Mouse (Mus musculus) embryonic facial prominence, embryonic 12.5 days (tissue): ENCODE results near the gene C530008M17Rik. TPM values are rescaled to one million over a fixed set of nuclear protein-coding genes. Genes with fewer than 3 reads are reported as not detected.

ENCODE experiments used
- ATAC-seq: fragments of 200-750 bp; cut with Nextera tagmentation; 2 replicates; pipeline ENCODE4 v1.8.0; 2017; ENCODE audit not compliant: insufficient number of reproducible peaks, insufficient read depth, low FRiP score, low TSS enrichment
- H3K27ac ChIP-seq: fragments of 300-500 bp; sonication (generic); 2 replicates; pipeline ENCODE4 v1.5.1; 2016; ENCODE audit warnings: mild to moderate bottlenecking
- H3K27me3 ChIP-seq: fragments of 300-500 bp; sonication (generic); 2 replicates; pipeline ENCODE4 v1.6.1; 2016; ENCODE audit warnings: mild to moderate bottlenecking, moderate library complexity
- H3K36me3 ChIP-seq: fragments of 300-500 bp; sonication (generic); 2 replicates; pipeline ENCODE4 v1.6.1; 2016; ENCODE audit warnings: mild to moderate bottlenecking
- H3K4me1 ChIP-seq: fragments of 300-500 bp; sonication (generic); 2 replicates; pipeline ENCODE4 v1.6.1; 2016
- H3K4me2 ChIP-seq: fragments of 300-500 bp; sonication (generic); replicated peaks from 2 replicates; pipeline ENCODE4 v1.6.1; 2016; ENCODE audit warnings: mild to moderate bottlenecking, moderate library complexity
- H3K4me3 ChIP-seq: fragments of 300-500 bp; sonication (generic); 2 replicates; pipeline ENCODE4 v1.5.1; 2016; ENCODE audit warnings: mild to moderate bottlenecking
- H3K9ac ChIP-seq: fragments of 300-500 bp; sonication (generic); 2 replicates; pipeline ENCODE4 v1.6.1; 2016; ENCODE audit warnings: mild to moderate bottlenecking, moderate library complexity
- H3K9me3 ChIP-seq: fragments of 300-500 bp; sonication (generic); 2 replicates; pipeline ENCODE4 v1.6.1; 2016; ENCODE audit warnings: mild to moderate bottlenecking, moderate library complexity
- WGBS: fragments of 180-500 bp; shearing (Covaris S2); methylation state at CpG from one replicate; pipeline ENCODE4 v1.1.7; 2016; 5-methylcytosine and 5-hydroxymethylcytosine counted together
- polyA plus RNA-seq: library from polyadenylated mRNA; unstranded; fragments of >200 nt; fragmentation: Nextera tagmentation; extraction: Ambion mirVana; gene quantifications from 2 replicates; pipeline ENCODE4 v1.2.1, GENCODE M21; 2016

The C530008M17Rik gene
- polyA plus RNA-seq, 1 experiment from 2014 or later, result 28.0 TPM

- WGBS, result 92% methylated on average over 15 of the region's 15 CpGs
These were observed 161.4 kb downstream of the C530008M17Rik start for GRCm38 (mm10) chr5:76817678-76818077.

GRCm38 (mm10) chr5:76818807-76819206, 162.5 kb downstream of the C530008M17Rik start:
- Histone ChIP-seq H3K4me3 (no peak overlapping the region), H3K27me3 (no peaks in the 10 kb centered on the region), H3K9me3 (no peaks in the 10 kb centered on the region), H3K4me2 (no peak overlapping the region), H3K27ac (no peak overlapping the region), H3K4me1 (no peaks in the 10 kb centered on the region), H3K36me3 (0 out of 2 replicates have a peak, but pooled peaks cover 5% of the 10 kb centered on the region), H3K9ac (no peak overlapping the region)
- no peak for ATAC-seq
- WGBS, result 82% methylated on average over 6 of the region's 6 CpGs

More at GRCm38 (mm10) chr5:76817678-76818077, 161.4 kb downstream of the C530008M17Rik start:
- H3K4me2 ChIP-seq, result no peak overlapping the region
- no peak overlapping the region for H3K9ac ChIP-seq
- H3K4me3 ChIP-seq, result no peak overlapping the region
- no peaks in the 10 kb centered on the region for H3K27me3 ChIP-seq
- H3K9me3 ChIP-seq, result no peaks in the 10 kb centered on the region
- H3K4me1 ChIP-seq, result no peaks in the 10 kb centered on the region
- no peak for ATAC-seq
- 0 out of 2 replicates have a peak, but pooled peaks cover 5% of the 10 kb centered on the region for H3K36me3 ChIP-seq
- no peak overlapping the region for H3K27ac ChIP-seq

- H3K4me1 ChIP-seq, result no peaks in the 10 kb centered on the region
- H3K4me2 ChIP-seq, result no peak overlapping the region
- no peaks in the 10 kb centered on the region for H3K9me3 ChIP-seq
- H3K27me3 ChIP-seq, result no peaks in the 10 kb centered on the region
- no peak overlapping the region for H3K4me3 ChIP-seq
- ATAC-seq, result no peak
- H3K36me3 ChIP-seq, result peaks cover 11% of the 10 kb centered on the region; the same call in 1 of the 2 replicates
- H3K27ac ChIP-seq, result no peak overlapping the region
- WGBS, result 86% methylated on average over 15 of the region's 15 CpGs
- H3K9ac ChIP-seq, result no peak overlapping the region
These were observed 165.8 kb downstream of the C530008M17Rik start for GRCm38 (mm10) chr5:76822097-76822496.

GRCm38 (mm10) chr5:76828527-76829240, 172.4 kb downstream of the C530008M17Rik start:
- H3K9ac ChIP-seq, result no peak overlapping the region
- peaks cover 10% of the 10 kb centered on the region; the same call in 1 of the 2 replicates for H3K36me3 ChIP-seq
- peaks cover 6% of the 10 kb centered on the region; the same call in 1 of the 2 replicates for H3K4me1 ChIP-seq
- WGBS, result 68% methylated on average over 7 of the region's 7 CpGs
- H3K4me2 ChIP-seq, result no peak overlapping the region
- H3K27me3 ChIP-seq, result no peaks in the 10 kb centered on the region
- H3K4me3 ChIP-seq, result no peak overlapping the region
- ATAC-seq, result no peak
- no peaks in the 10 kb centered on the region for H3K9me3 ChIP-seq
- H3K27ac ChIP-seq, result no peak overlapping the region

GRCm38 (mm10) chr5:76832529-76833210, 176.4 kb downstream of the C530008M17Rik start:
- H3K4me2 ChIP-seq, result no peak overlapping the region
- H3K27me3 ChIP-seq, result no peaks in the 10 kb centered on the region
- H3K27ac ChIP-seq, result peak overlapping the region; percentile 25; the same call in 1 of the 2 replicates
- 0 out of 2 replicates have a peak, but pooled peaks cover 4% of the 10 kb centered on the region for H3K36me3 ChIP-seq
- no peaks in the 10 kb centered on the region for H3K9me3 ChIP-seq
- 71% methylated on average over 17 of the region's 17 CpGs for WGBS
- no peak for ATAC-seq
- H3K9ac ChIP-seq, result no peak overlapping the region
- no peak overlapping the region for H3K4me3 ChIP-seq
- peaks cover 6% of the 10 kb centered on the region; the same call in 1 of the 2 replicates for H3K4me1 ChIP-seq

GRCm38 (mm10) chr5:76837018-76837417, 180.7 kb downstream of the C530008M17Rik start:
- 51% methylated on average over 5 of the region's 5 CpGs for WGBS
- Histone ChIP-seq H3K4me1 (peaks cover 6% of the 10 kb centered on the region; the same call in 1 of the 2 replicates), H3K4me2 (no peak overlapping the region), H3K27me3 (no peaks in the 10 kb centered on the region), H3K36me3 (no peaks in the 10 kb centered on the region), H3K27ac (no peak overlapping the region), H3K9ac (no peak overlapping the region), H3K4me3 (no peak overlapping the region), H3K9me3 (no peaks in the 10 kb centered on the region)
- ATAC-seq, result no peak

GRCm38 (mm10) chr5:76839786-76840185, 183.5 kb downstream of the C530008M17Rik start:
- Histone ChIP-seq H3K4me2 (no peak overlapping the region), H3K36me3 (no peaks in the 10 kb centered on the region), H3K9ac (no peak overlapping the region), H3K27me3 (no peaks in the 10 kb centered on the region), H3K27ac (no peak overlapping the region), H3K4me3 (no peak overlapping the region), H3K9me3 (no peaks in the 10 kb centered on the region), H3K4me1 (no peaks in the 10 kb centered on the region)
- 84% methylated on average over 6 of the region's 6 CpGs for WGBS
- ATAC-seq, result no peak

GRCm38 (mm10) chr5:76841859-76842258, 185.5 kb downstream of the C530008M17Rik start:
- H3K4me3 ChIP-seq, result no peak overlapping the region
- H3K27me3 ChIP-seq, result no peaks in the 10 kb centered on the region
- no peak overlapping the region for H3K9ac ChIP-seq
- H3K4me1 ChIP-seq, result no peaks in the 10 kb centered on the region
- 88% methylated on average over 2 of the region's 2 CpGs for WGBS
- no peaks in the 10 kb centered on the region for H3K36me3 ChIP-seq
- H3K9me3 ChIP-seq, result no peaks in the 10 kb centered on the region
- H3K4me2 ChIP-seq, result no peak overlapping the region
- ATAC-seq, result no peak
- no peak overlapping the region for H3K27ac ChIP-seq

- no peak for ATAC-seq
- no peak overlapping the region for H3K9ac ChIP-seq
- no peaks in the 10 kb centered on the region for H3K36me3 ChIP-seq
- no peak overlapping the region for H3K4me2 ChIP-seq
- 17% methylated on average over 4 of the region's 4 CpGs for WGBS
- H3K27ac ChIP-seq, result no peak overlapping the region
- no peaks in the 10 kb centered on the region for H3K4me1 ChIP-seq
- H3K9me3 ChIP-seq, result no peaks in the 10 kb centered on the region
- no peaks in the 10 kb centered on the region for H3K27me3 ChIP-seq
- no peak overlapping the region for H3K4me3 ChIP-seq
These were observed 187.1 kb downstream of the C530008M17Rik start for GRCm38 (mm10) chr5:76843448-76843847.

- no peaks in the 10 kb centered on the region for H3K36me3 ChIP-seq
- H3K27ac ChIP-seq, result no peak overlapping the region
- H3K4me3 ChIP-seq, result no peak overlapping the region
- H3K27me3 ChIP-seq, result no peaks in the 10 kb centered on the region
- no peaks in the 10 kb centered on the region for H3K9me3 ChIP-seq
- H3K4me1 ChIP-seq, result no peaks in the 10 kb centered on the region
- no peak overlapping the region for H3K9ac ChIP-seq
- H3K4me2 ChIP-seq, result no peak overlapping the region
- no peak for ATAC-seq
- WGBS, result 87% methylated on average over 9 of the region's 9 CpGs
These were observed 187.6 kb downstream of the C530008M17Rik start for GRCm38 (mm10) chr5:76843851-76844419.

GRCm38 (mm10) chr5:76844618-76845186, 188.4 kb downstream of the C530008M17Rik start:
- H3K9me3 ChIP-seq, result no peaks in the 10 kb centered on the region
- 84% methylated on average over 14 of the region's 14 CpGs for WGBS

More at GRCm38 (mm10) chr5:76844618-76845186, 188.4 kb downstream of the C530008M17Rik start:
- Histone ChIP-seq H3K27me3 (no peaks in the 10 kb centered on the region), H3K27ac (no peak overlapping the region), H3K4me2 (no peak overlapping the region), H3K4me1 (no peaks in the 10 kb centered on the region), H3K9ac (no peak overlapping the region), H3K36me3 (0 out of 2 replicates have a peak, but pooled peaks cover 2% of the 10 kb centered on the region), H3K4me3 (no peak overlapping the region)
- ATAC-seq, result no peak
